Mouse (Mus musculus): ENCODE measurements around the gene Krtap31-2. TPM values are rescaled to one million over a fixed set of nuclear protein-coding genes. Genes with fewer than 3 reads are reported as not detected.
A peak's percentile ranks its signal among the peaks of the same experiment; 100 is the strongest.

Gene Krtap31-2
- not detected for total RNA-seq (2021)
- long read RNA-seq, experiment 1 = 0 reads
- long read RNA-seq, experiment 2 = 0 reads

- no peak for DNase-seq (ENCODE audit: low spot score in 2 of 2)
Observed at GRCm38 (mm10) chr11:99935991-99936390, at the start of gene Krtap31-2. Krtap31-2 (plus strand) TSS chr11:99936291.

- no peak for DNase-seq (ENCODE audit: low spot score in 2 of 2)
Observed at GRCm38 (mm10) chr11:99907620-99908019, 28.5 kb upstream of the Krtap31-2 start, which contains the start of gene Krtap31-1. Krtap31-1 (plus strand) TSS chr11:99907920.

GRCm38 (mm10) chr11:99914451-99914850 lies 21.6 kb upstream of the Krtap31-2 start, which contains the start of gene Gm11565:
Gm11565 (plus strand) TSS chr11:99914751.
- DNase-seq (ENCODE audit: low spot score in 2 of 2) = no peak

GRCm38 (mm10) chr11:99937751-99938264 lies 1.7 kb downstream of the Krtap31-2 start:
- no peak for DNase-seq (ENCODE audit: low spot score in 2 of 2)

GRCm38 (mm10) chr11:99948175-99948574 lies 12.1 kb downstream of the Krtap31-2 start, which contains the start of gene Krtap9-5:
Krtap9-5 (plus strand) TSS chr11:99948475.
- DNase-seq (ENCODE audit: low spot score in 2 of 2) = no peak

- DNase-seq (ENCODE audit: low spot score in 2 of 2) = no peak
Observed at GRCm38 (mm10) chr11:99964213-99964612, 28.1 kb downstream of the Krtap31-2 start.

- DNase-seq (ENCODE audit: low spot score in 2 of 2) = no peak
Observed at GRCm38 (mm10) chr11:99965961-99966360, 29.9 kb downstream of the Krtap31-2 start.

GRCm38 (mm10) chr11:99978953-99979352 lies 42.9 kb downstream of the Krtap31-2 start, which contains the start of gene Krtap29-1:
Krtap29-1 (minus strand) TSS chr11:99979053.
- no peak for DNase-seq (ENCODE audit: low spot score in 2 of 2)

- no peak for DNase-seq (ENCODE audit: low spot score in 2 of 2)
Observed at GRCm38 (mm10) chr11:99982731-99983130, 46.6 kb downstream of the Krtap31-2 start.

- no peak for DNase-seq (ENCODE audit: low spot score in 2 of 2)
Observed at GRCm38 (mm10) chr11:99983442-99983841, 47.4 kb downstream of the Krtap31-2 start.

- peak; percentile 21 to 45 for DNase-seq (ENCODE audit: low spot score in 2 of 2)
Observed at GRCm38 (mm10) chr11:99985291-99986092, 49.4 kb downstream of the Krtap31-2 start.

- no peak for DNase-seq (ENCODE audit: low spot score in 2 of 2)
Observed at GRCm38 (mm10) chr11:99986180-99986647, 50.1 kb downstream of the Krtap31-2 start, which contains the start of gene Krtap16-1. Krtap16-1 (minus strand) TSS chr11:99986597.

Other genes with a start within 250 kb of the Krtap31-2 start
- not detected for gene Gm14190, start 245.6 kb upstream of the Krtap31-2 start, total RNA-seq (2021)
- not detected for gene Gm14180, start 202.0 kb upstream of the Krtap31-2 start, total RNA-seq (2021)
- not detected for gene Gm11595, start 163.4 kb upstream of the Krtap31-2 start, total RNA-seq (2021)
- gene Krtap4-8, start 155.6 kb upstream of the Krtap31-2 start, total RNA-seq (2021) = not detected
- gene Krtap4-9, start 151.1 kb upstream of the Krtap31-2 start, total RNA-seq (2021) = not detected
- not detected for gene Gm11596, start 142.8 kb upstream of the Krtap31-2 start, total RNA-seq (2021)
- gene Gm11569, start 137.4 kb upstream of the Krtap31-2 start, total RNA-seq (2021) = not detected
- not detected for gene Gm11554, start 131.8 kb upstream of the Krtap31-2 start, total RNA-seq (2021)
- not detected for gene Krtap4-13, start 126.4 kb upstream of the Krtap31-2 start, total RNA-seq (2021)
- not detected for gene Gm11564, start 120.6 kb upstream of the Krtap31-2 start, total RNA-seq (2021)
- not detected for gene 2300003K06Rik, start 98.2 kb upstream of the Krtap31-2 start, total RNA-seq (2021)
- gene Krtap4-16, start 84.7 kb upstream of the Krtap31-2 start, total RNA-seq (2021) = not detected
- gene Gm11568, start 78.4 kb upstream of the Krtap31-2 start, total RNA-seq (2021) = not detected
- gene Gm11559, start 71.8 kb upstream of the Krtap31-2 start, total RNA-seq (2021) = not detected
- gene Krtap9-1, start 62.9 kb upstream of the Krtap31-2 start, total RNA-seq (2021) = not detected
- gene Gm11567, start 57.1 kb upstream of the Krtap31-2 start, total RNA-seq (2021) = not detected
- gene Krtap31-1, start 28.4 kb upstream of the Krtap31-2 start, total RNA-seq (2021) = not detected
- gene Gm11565, start 21.5 kb upstream of the Krtap31-2 start, total RNA-seq (2021) = not detected
- gene Krtap9-5, start 12.2 kb downstream of the Krtap31-2 start, total RNA-seq (2021) = not detected
- not detected for gene Krtap29-1, start 42.8 kb downstream of the Krtap31-2 start, total RNA-seq (2021)
- not detected for gene Krtap16-1, start 50.3 kb downstream of the Krtap31-2 start, total RNA-seq (2021)
- gene Krtap17-1, start 57.7 kb downstream of the Krtap31-2 start, total RNA-seq (2021) = not detected
- gene Krt33a, start 79.9 kb downstream of the Krtap31-2 start, total RNA-seq (2021) = not detected
- not detected for gene Krt33b, start 93.6 kb downstream of the Krtap31-2 start, total RNA-seq (2021)
- gene Krt34, start 105.3 kb downstream of the Krtap31-2 start, total RNA-seq (2021) = not detected
- gene Krt31, start 114.3 kb downstream of the Krtap31-2 start, total RNA-seq (2021) = not detected
- not detected for gene Krt32, start 151.9 kb downstream of the Krtap31-2 start, total RNA-seq (2021)
- gene Krt35, start 159.9 kb downstream of the Krtap31-2 start, total RNA-seq (2021) = not detected
- not detected for gene Krt36, start 169.3 kb downstream of the Krtap31-2 start, total RNA-seq (2021)
- not detected for gene Krt13, start 185.3 kb downstream of the Krtap31-2 start, total RNA-seq (2021)
- gene Krt15, start 199.6 kb downstream of the Krtap31-2 start, total RNA-seq (2021) = not detected
- not detected for gene Krt19, start 212.4 kb downstream of the Krtap31-2 start, total RNA-seq (2021)